Mouse (Mus musculus) olfactory bulb, adult 2 months (tissue): ENCODE data around the gene Tyro3.

Experiments
- CTCF ChIP-seq: fragments of 200-500 bp; IDR thresholded peaks from 2 replicates; pipeline ENCODE4 v1.5.1; 2012; ENCODE audit warnings: low read depth, mild to moderate bottlenecking, low read length, moderate library complexity; ENCODE audit not compliant: insufficient read depth
- POLR2A ChIP-seq: fragments of 200-500 bp; IDR thresholded peaks from 2 replicates; pipeline ENCODE4 v1.6.1; 2012; ENCODE audit warnings: mild to moderate bottlenecking, low read depth, low read length, moderate library complexity; ENCODE audit not compliant: insufficient read depth

GRCm38 (mm10) chr2:119840008-119840407, 42.5 kb downstream of the Tyro3 start:
- TF ChIP-seq CTCF (no peak), POLR2A (no peak)
